Mouse (Mus musculus) intestine, embryonic 15.5 days (tissue): ENCODE data around the gene Glg1. TPM values are rescaled to one million over a fixed set of nuclear protein-coding genes. Genes with fewer than 3 reads are reported as not detected.
A peak's percentile ranks its signal among the peaks of the same experiment; 100 is the strongest.

Source experiments
- ATAC-seq: fragments of 200-750 bp; cut with Nextera tagmentation; 2 replicates; pipeline ENCODE4 v1.8.0; 2017; ENCODE audit warnings: moderate TSS enrichment, moderate library complexity
- H3K27ac ChIP-seq: fragments of 300-500 bp; sonication (generic); 2 replicates; pipeline ENCODE4 v1.5.1; 2015; ENCODE audit warnings: mild to moderate bottlenecking, inconsistent platforms
- H3K27me3 ChIP-seq: fragments of 300-500 bp; sonication (generic); replicated peaks from 2 replicates; pipeline ENCODE4 v1.6.1; 2015; ENCODE audit warnings: inconsistent platforms
- H3K36me3 ChIP-seq: fragments of 300-500 bp; sonication (generic); 2 replicates; pipeline ENCODE4 v1.6.1; 2015; ENCODE audit warnings: inconsistent platforms
- H3K4me1 ChIP-seq: fragments of 300-500 bp; sonication (generic); replicated peaks from 2 replicates; pipeline ENCODE4 v1.6.1; 2015; ENCODE audit warnings: inconsistent platforms
- H3K4me2 ChIP-seq: fragments of 300-500 bp; sonication (generic); replicated peaks from 2 replicates; pipeline ENCODE4 v1.6.1; 2015; ENCODE audit warnings: mild to moderate bottlenecking, inconsistent platforms
- H3K4me3 ChIP-seq: fragments of 300-500 bp; sonication (generic); replicated peaks from 2 replicates; pipeline ENCODE4 v1.5.1; 2015; ENCODE audit warnings: inconsistent platforms
- H3K9ac ChIP-seq: fragments of 300-500 bp; sonication (generic); 2 replicates; pipeline ENCODE4 v1.6.1; 2015; ENCODE audit warnings: inconsistent platforms
- H3K9me3 ChIP-seq: fragments of 300-500 bp; sonication (generic); 2 replicates; pipeline ENCODE4 v1.6.1; 2016; ENCODE audit warnings: inconsistent platforms
- WGBS: fragments of 180-500 bp; shearing (Covaris S2); methylation state at CpG from one replicate; pipeline ENCODE4 v1.1.7; 2015; 5-methylcytosine and 5-hydroxymethylcytosine counted together
- polyA plus RNA-seq: library from polyadenylated mRNA; unstranded; fragments of >200 nt; fragmentation: Nextera tagmentation; extraction: Ambion mirVana; gene quantifications from 2 replicates; pipeline ENCODE4 v1.2.1, GENCODE M21; 2015

The Glg1 gene
- polyA plus RNA-seq, 1 experiment from 2014 or later = 57.4 TPM

GRCm38 (mm10) chr8:111246287-111246830 lies 12.7 kb downstream of the Glg1 start:
- Histone ChIP-seq H3K4me1 (peaks cover 6% of the 10 kb centered on the region; the same call in 1 of the 2 replicates), H3K36me3 (no peaks in the 10 kb centered on the region), H3K4me3 (no peak overlapping the region), H3K9me3 (no peaks in the 10 kb centered on the region), H3K4me2 (no peak overlapping the region), H3K9ac (no peak overlapping the region), H3K27me3 (no peaks in the 10 kb centered on the region), H3K27ac (no peak overlapping the region)
- ATAC-seq = peak; percentile 58
- WGBS = 68% methylated on average over 4 of the region's 4 CpGs

- Histone ChIP-seq H3K27ac (no peak overlapping the region), H3K9ac (no peak overlapping the region), H3K27me3 (no peaks in the 10 kb centered on the region), H3K36me3 (no peaks in the 10 kb centered on the region), H3K9me3 (no peaks in the 10 kb centered on the region), H3K4me1 (no peaks in the 10 kb centered on the region), H3K4me3 (no peak overlapping the region), H3K4me2 (no peak overlapping the region)
- WGBS = 85% methylated on average over 3 of the region's 3 CpGs
- ATAC-seq = no peak
Measured at GRCm38 (mm10) chr8:111237301-111237700, 21.7 kb downstream of the Glg1 start.

DNA sequence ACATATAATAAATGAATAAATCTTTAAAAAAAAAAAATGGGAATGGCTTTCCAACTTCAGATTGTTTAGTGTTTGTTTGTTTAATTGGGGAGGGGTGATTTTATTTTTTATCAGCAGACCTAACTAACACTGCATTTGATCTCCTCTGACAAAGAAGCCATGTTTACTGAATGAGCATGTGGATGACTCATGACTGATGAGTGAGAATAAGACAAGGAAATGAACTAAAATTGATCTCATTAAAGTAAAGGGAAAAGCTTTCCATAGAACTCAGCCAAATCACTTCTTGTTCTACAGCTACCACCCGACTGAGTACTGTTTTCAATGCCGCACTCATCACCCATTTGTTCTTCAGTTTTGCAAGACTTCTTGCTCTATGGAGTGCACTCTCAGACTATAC lies 25.3 kb downstream of the Glg1 start:
- ATAC-seq = no peak

GRCm38 (mm10) chr8:111224153-111224552 lies 34.9 kb downstream of the Glg1 start:
- Histone ChIP-seq H3K9me3 (no peaks in the 10 kb centered on the region), H3K4me2 (no peak overlapping the region), H3K27ac (no peak overlapping the region), H3K36me3 (no peaks in the 10 kb centered on the region), H3K4me3 (no peak overlapping the region), H3K4me1 (no peaks in the 10 kb centered on the region), H3K27me3 (no peaks in the 10 kb centered on the region), H3K9ac (no peak overlapping the region)
- 55% methylated on average over 5 of the region's 5 CpGs for WGBS
- no peak for ATAC-seq

More for the DNA sequence above, 25.3 kb downstream of the Glg1 start:
- Histone ChIP-seq H3K4me1 (no peaks in the 10 kb centered on the region), H3K4me3 (no peak overlapping the region), H3K27ac (no peak overlapping the region), H3K27me3 (no peaks in the 10 kb centered on the region), H3K4me2 (no peak overlapping the region), H3K9ac (no peak overlapping the region), H3K36me3 (no peaks in the 10 kb centered on the region), H3K9me3 (no peaks in the 10 kb centered on the region)
- WGBS = 90% methylated on average over 2 of the region's 2 CpGs

GRCm38 (mm10) chr8:111218107-111218506 lies 40.9 kb downstream of the Glg1 start:
- Histone ChIP-seq H3K4me3 (no peak overlapping the region), H3K4me2 (no peak overlapping the region), H3K4me1 (no peaks in the 10 kb centered on the region), H3K27me3 (no peaks in the 10 kb centered on the region), H3K36me3 (no peaks in the 10 kb centered on the region), H3K9me3 (no peaks in the 10 kb centered on the region), H3K27ac (no peak overlapping the region), H3K9ac (no peak overlapping the region)
- ATAC-seq = no peak
- WGBS = 52% methylated on average over 3 of the region's 3 CpGs

GRCm38 (mm10) chr8:111213406-111213805 lies 45.6 kb downstream of the Glg1 start:
- WGBS = 83% methylated on average over 5 of the region's 5 CpGs
- Histone ChIP-seq H3K27me3 (no peaks in the 10 kb centered on the region), H3K4me1 (no peaks in the 10 kb centered on the region), H3K4me3 (no peak overlapping the region), H3K9me3 (no peaks in the 10 kb centered on the region), H3K4me2 (no peak overlapping the region), H3K27ac (no peak overlapping the region), H3K36me3 (no peaks in the 10 kb centered on the region), H3K9ac (no peak overlapping the region)
- no peak for ATAC-seq

- Histone ChIP-seq H3K4me1 (no peaks in the 10 kb centered on the region), H3K27ac (no peak overlapping the region), H3K9ac (no peak overlapping the region), H3K36me3 (no peaks in the 10 kb centered on the region), H3K27me3 (no peaks in the 10 kb centered on the region), H3K4me3 (no peak overlapping the region), H3K4me2 (no peak overlapping the region), H3K9me3 (no peaks in the 10 kb centered on the region)
- 84% methylated on average over 2 of the region's 2 CpGs for WGBS
- no peak for ATAC-seq
Measured at GRCm38 (mm10) chr8:111211180-111211579, 47.8 kb downstream of the Glg1 start.

GRCm38 (mm10) chr8:111209874-111210273 lies 49.1 kb downstream of the Glg1 start:
- H3K4me1 ChIP-seq = no peaks in the 10 kb centered on the region
- no peaks in the 10 kb centered on the region for H3K27me3 ChIP-seq
- no peaks in the 10 kb centered on the region for H3K36me3 ChIP-seq
- no peak overlapping the region for H3K4me2 ChIP-seq
- H3K9ac ChIP-seq = no peak overlapping the region
- no peaks in the 10 kb centered on the region for H3K9me3 ChIP-seq
- no peak for ATAC-seq
- H3K27ac ChIP-seq = no peak overlapping the region
- no peak overlapping the region for H3K4me3 ChIP-seq

- 84% methylated on average over 6 of the region's 6 CpGs for WGBS
- Histone ChIP-seq H3K9ac (no peak overlapping the region), H3K27me3 (no peaks in the 10 kb centered on the region), H3K36me3 (no peaks in the 10 kb centered on the region), H3K4me1 (no peaks in the 10 kb centered on the region), H3K4me3 (no peak overlapping the region), H3K9me3 (no peaks in the 10 kb centered on the region), H3K27ac (no peak overlapping the region), H3K4me2 (no peak overlapping the region)
- no peak for ATAC-seq
Measured at GRCm38 (mm10) chr8:111206321-111206720, 52.7 kb downstream of the Glg1 start.

- no peaks in the 10 kb centered on the region for H3K36me3 ChIP-seq
- H3K9me3 ChIP-seq = no peaks in the 10 kb centered on the region
- no peak for ATAC-seq
- H3K4me3 ChIP-seq = no peak overlapping the region
- no peak overlapping the region for H3K27ac ChIP-seq
- 77% methylated on average over 6 of the region's 6 CpGs for WGBS
- H3K4me2 ChIP-seq = no peak overlapping the region
- H3K9ac ChIP-seq = no peak overlapping the region
- no peaks in the 10 kb centered on the region for H3K27me3 ChIP-seq
- H3K4me1 ChIP-seq = no peaks in the 10 kb centered on the region
Measured at GRCm38 (mm10) chr8:111205033-111205432, 54.0 kb downstream of the Glg1 start.

DNA sequence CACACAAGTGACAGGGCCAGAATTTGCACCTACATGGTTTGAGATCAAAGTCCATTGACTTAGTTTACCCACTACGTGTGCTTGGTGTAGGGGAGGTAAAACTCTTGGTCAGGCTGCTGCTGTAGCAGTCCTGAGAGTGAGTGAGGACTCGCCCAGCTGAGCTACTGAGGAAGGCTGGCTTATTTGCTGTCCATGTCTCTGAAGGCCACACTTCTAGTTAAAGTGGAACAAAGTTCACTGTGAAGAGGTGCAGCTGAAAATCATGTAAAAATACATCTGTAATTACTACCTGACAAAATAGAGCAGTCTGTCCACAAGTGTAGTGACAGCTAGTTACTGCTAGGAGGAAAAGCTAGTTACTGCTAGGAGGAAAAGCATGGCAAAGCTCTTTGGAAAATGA lies 55.7 kb downstream of the Glg1 start:
- Histone ChIP-seq H3K36me3 (no peaks in the 10 kb centered on the region), H3K4me1 (no peaks in the 10 kb centered on the region), H3K4me2 (no peak overlapping the region), H3K27ac (no peak overlapping the region), H3K9me3 (no peaks in the 10 kb centered on the region), H3K4me3 (no peak overlapping the region), H3K9ac (no peak overlapping the region), H3K27me3 (no peaks in the 10 kb centered on the region)
- peak; percentile 47; the same call in 1 of the 2 replicates for ATAC-seq
- 67% methylated on average over 2 of the region's 2 CpGs for WGBS

GRCm38 (mm10) chr8:111197966-111198365 lies 61.0 kb downstream of the Glg1 start:
- no peak for ATAC-seq
- Histone ChIP-seq H3K4me3 (no peak overlapping the region), H3K27me3 (no peaks in the 10 kb centered on the region), H3K36me3 (0 out of 2 replicates have a peak, but pooled peaks cover 5% of the 10 kb centered on the region), H3K4me2 (no peak overlapping the region), H3K4me1 (no peaks in the 10 kb centered on the region), H3K27ac (no peak overlapping the region), H3K9me3 (no peaks in the 10 kb centered on the region), H3K9ac (no peak overlapping the region)
- 93% methylated on average over 3 of the region's 3 CpGs for WGBS

DNA sequence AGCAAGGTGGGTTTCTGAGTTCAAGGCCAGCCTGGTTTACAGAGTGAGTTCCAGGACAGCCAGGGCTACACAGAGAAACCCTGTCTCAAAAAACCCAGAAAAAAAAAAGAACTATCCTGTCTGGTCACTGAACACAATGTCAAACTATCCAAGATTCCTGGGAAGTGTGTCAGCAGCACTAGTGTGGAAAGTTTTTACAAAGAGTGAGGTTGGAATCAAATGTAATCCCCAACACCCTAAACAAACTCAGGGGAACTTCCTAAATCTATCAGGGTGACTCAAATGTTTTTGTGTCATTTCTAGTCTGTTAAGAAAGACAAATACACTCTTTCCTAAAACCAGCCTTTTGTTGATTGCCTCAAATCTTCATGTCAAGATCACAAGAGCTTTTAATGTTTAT lies 62.8 kb downstream of the Glg1 start:
- Histone ChIP-seq H3K9me3 (no peaks in the 10 kb centered on the region), H3K27me3 (no peaks in the 10 kb centered on the region), H3K4me3 (no peak overlapping the region), H3K9ac (no peak overlapping the region), H3K36me3 (0 out of 2 replicates have a peak, but pooled peaks cover 5% of the 10 kb centered on the region), H3K4me2 (no peak overlapping the region), H3K4me1 (no peaks in the 10 kb centered on the region), H3K27ac (no peak overlapping the region)
- no peak for ATAC-seq
